Mouse (Mus musculus): ENCODE results near the gene Bach2. TPM values are rescaled to one million over a fixed set of nuclear protein-coding genes. Genes with fewer than 3 reads are reported as not detected.

The Bach2 gene
- polyA plus RNA-seq, 1 experiment from 2014 or later = 2.4 TPM

GRCm38 (mm10) chr4:32439974-32440739 lies 201.6 kb downstream of the Bach2 start:
- Histone ChIP-seq H3K36me3 (ENCODE audit: control insufficient read depth, insufficient read depth, low read length) (no peaks in the 10 kb centered on the region), H3K4me1 (ENCODE audit: control insufficient read depth, insufficient read depth, low read length) (no peaks in the 10 kb centered on the region), H3K4me3 (ENCODE audit: low read length) (no peak overlapping the region), H3K9me3 (ENCODE audit: control insufficient read depth, low read length) (no peaks in the 10 kb centered on the region), H3K9ac (ENCODE audit: low read depth, low read length) (no peak overlapping the region), H3K27me3 (replicated peaks; ENCODE audit: control insufficient read depth, insufficient read depth, low read length) (no peaks in the 10 kb centered on the region), H3K4me2 (ENCODE audit: low read depth, low read length) (no peak overlapping the region), H3K27ac (ENCODE audit: low read length) (no peak overlapping the region)
- ATAC-seq = no peak
- 84% methylated on average over 11 of the region's 11 CpGs for WGBS

GRCm38 (mm10) chr4:32440740-32441072 lies 202.1 kb downstream of the Bach2 start:
- no peaks in the 10 kb centered on the region for H3K36me3 ChIP-seq (ENCODE audit: control insufficient read depth, insufficient read depth, low read length)
- no peaks in the 10 kb centered on the region for H3K27me3 ChIP-seq (replicated peaks; ENCODE audit: control insufficient read depth, insufficient read depth, low read length)
- ATAC-seq = no peak
- H3K27ac ChIP-seq (ENCODE audit: low read length) = no peak overlapping the region
- H3K4me2 ChIP-seq (ENCODE audit: low read depth, low read length) = no peak overlapping the region
- no peak overlapping the region for H3K4me3 ChIP-seq (ENCODE audit: low read length)
- no peaks in the 10 kb centered on the region for H3K4me1 ChIP-seq (ENCODE audit: control insufficient read depth, insufficient read depth, low read length)
- H3K9me3 ChIP-seq (ENCODE audit: control insufficient read depth, low read length) = no peaks in the 10 kb centered on the region
- 84% methylated on average over 6 of the region's 6 CpGs for WGBS
- H3K9ac ChIP-seq (ENCODE audit: low read depth, low read length) = no peak overlapping the region

GRCm38 (mm10) chr4:32444671-32445196 lies 206.1 kb downstream of the Bach2 start:
- Histone ChIP-seq H3K27me3 (replicated peaks; ENCODE audit: control insufficient read depth, insufficient read depth, low read length) (no peaks in the 10 kb centered on the region), H3K4me1 (ENCODE audit: control insufficient read depth, insufficient read depth, low read length) (no peaks in the 10 kb centered on the region), H3K27ac (ENCODE audit: low read length) (no peak overlapping the region), H3K36me3 (ENCODE audit: control insufficient read depth, insufficient read depth, low read length) (no peaks in the 10 kb centered on the region), H3K9ac (ENCODE audit: low read depth, low read length) (no peak overlapping the region), H3K9me3 (ENCODE audit: control insufficient read depth, low read length) (no peaks in the 10 kb centered on the region), H3K4me2 (ENCODE audit: low read depth, low read length) (no peak overlapping the region), H3K4me3 (ENCODE audit: low read length) (no peak overlapping the region)
- ATAC-seq = no peak
- WGBS = 89% methylated on average over 1 of the region's 1 CpGs

- Histone ChIP-seq H3K27ac (ENCODE audit: low read length) (no peak overlapping the region), H3K9me3 (ENCODE audit: control insufficient read depth, low read length) (no peaks in the 10 kb centered on the region)
- 88% methylated on average over 3 of the region's 3 CpGs for WGBS
Measured at GRCm38 (mm10) chr4:32447850-32448249, 209.2 kb downstream of the Bach2 start.

GRCm38 (mm10) chr4:32461986-32462385 lies 223.4 kb downstream of the Bach2 start:
- Histone ChIP-seq H3K4me1 (ENCODE audit: control insufficient read depth, insufficient read depth, low read length) (no peaks in the 10 kb centered on the region), H3K27me3 (replicated peaks; ENCODE audit: control insufficient read depth, insufficient read depth, low read length) (no peaks in the 10 kb centered on the region), H3K9ac (ENCODE audit: low read depth, low read length) (no peak overlapping the region), H3K27ac (ENCODE audit: low read length) (no peak overlapping the region), H3K4me3 (ENCODE audit: low read length) (no peak overlapping the region), H3K4me2 (ENCODE audit: low read depth, low read length) (no peak overlapping the region), H3K9me3 (ENCODE audit: control insufficient read depth, low read length) (no peaks in the 10 kb centered on the region), H3K36me3 (ENCODE audit: control insufficient read depth, insufficient read depth, low read length) (no peaks in the 10 kb centered on the region)
- 78% methylated on average over 7 of the region's 7 CpGs for WGBS
- ATAC-seq = no peak

More at GRCm38 (mm10) chr4:32447850-32448249, 209.2 kb downstream of the Bach2 start:
- Histone ChIP-seq H3K9ac (ENCODE audit: low read depth, low read length) (no peak overlapping the region), H3K36me3 (ENCODE audit: control insufficient read depth, insufficient read depth, low read length) (no peaks in the 10 kb centered on the region), H3K4me3 (ENCODE audit: low read length) (no peak overlapping the region), H3K27me3 (replicated peaks; ENCODE audit: control insufficient read depth, insufficient read depth, low read length) (no peaks in the 10 kb centered on the region), H3K4me2 (ENCODE audit: low read depth, low read length) (no peak overlapping the region), H3K4me1 (ENCODE audit: control insufficient read depth, insufficient read depth, low read length) (no peaks in the 10 kb centered on the region)
- no peak for ATAC-seq

- ATAC-seq = no peak
- Histone ChIP-seq H3K27me3 (replicated peaks; ENCODE audit: control insufficient read depth, insufficient read depth, low read length) (no peaks in the 10 kb centered on the region), H3K9ac (ENCODE audit: low read depth, low read length) (no peak overlapping the region), H3K4me3 (ENCODE audit: low read length) (no peak overlapping the region), H3K9me3 (ENCODE audit: control insufficient read depth, low read length) (no peaks in the 10 kb centered on the region), H3K4me2 (ENCODE audit: low read depth, low read length) (no peak overlapping the region), H3K36me3 (ENCODE audit: control insufficient read depth, insufficient read depth, low read length) (no peaks in the 10 kb centered on the region), H3K4me1 (ENCODE audit: control insufficient read depth, insufficient read depth, low read length) (no peaks in the 10 kb centered on the region), H3K27ac (ENCODE audit: low read length) (no peak overlapping the region)
- WGBS = 76% methylated on average over 6 of the region's 6 CpGs
Measured at GRCm38 (mm10) chr4:32463065-32463464, 224.5 kb downstream of the Bach2 start.

- 0 out of 2 replicates have a peak, but pooled peaks cover 2% of the 10 kb centered on the region for H3K9me3 ChIP-seq (ENCODE audit: control insufficient read depth, low read length)
- no peak overlapping the region for H3K9ac ChIP-seq (ENCODE audit: low read depth, low read length)
Measured at GRCm38 (mm10) chr4:32464540-32464939, 225.9 kb downstream of the Bach2 start.

GRCm38 (mm10) chr4:32466031-32466430 lies 227.4 kb downstream of the Bach2 start:
- Histone ChIP-seq H3K27ac (ENCODE audit: low read length) (no peak overlapping the region), H3K36me3 (ENCODE audit: control insufficient read depth, insufficient read depth, low read length) (no peaks in the 10 kb centered on the region), H3K9ac (ENCODE audit: low read depth, low read length) (no peak overlapping the region), H3K4me1 (ENCODE audit: control insufficient read depth, insufficient read depth, low read length) (no peaks in the 10 kb centered on the region), H3K27me3 (replicated peaks; ENCODE audit: control insufficient read depth, insufficient read depth, low read length) (no peaks in the 10 kb centered on the region), H3K4me3 (ENCODE audit: low read length) (no peak overlapping the region), H3K4me2 (ENCODE audit: low read depth, low read length) (no peak overlapping the region), H3K9me3 (ENCODE audit: control insufficient read depth, low read length) (0 out of 2 replicates have a peak, but pooled peaks cover 5% of the 10 kb centered on the region)
- WGBS = 71% methylated on average over 8 of the region's 8 CpGs
- ATAC-seq = no peak

More at GRCm38 (mm10) chr4:32464540-32464939, 225.9 kb downstream of the Bach2 start:
- H3K4me3 ChIP-seq (ENCODE audit: low read length) = no peak overlapping the region
- no peak overlapping the region for H3K4me2 ChIP-seq (ENCODE audit: low read depth, low read length)
- no peaks in the 10 kb centered on the region for H3K36me3 ChIP-seq (ENCODE audit: control insufficient read depth, insufficient read depth, low read length)
- ATAC-seq = no peak
- no peak overlapping the region for H3K27ac ChIP-seq (ENCODE audit: low read length)
- 62% methylated on average over 6 of the region's 6 CpGs for WGBS
- H3K27me3 ChIP-seq (replicated peaks; ENCODE audit: control insufficient read depth, insufficient read depth, low read length) = no peaks in the 10 kb centered on the region
- no peaks in the 10 kb centered on the region for H3K4me1 ChIP-seq (ENCODE audit: control insufficient read depth, insufficient read depth, low read length)

- Histone ChIP-seq H3K4me3 (ENCODE audit: low read length) (no peak overlapping the region), H3K36me3 (ENCODE audit: control insufficient read depth, insufficient read depth, low read length) (no peaks in the 10 kb centered on the region), H3K27ac (ENCODE audit: low read length) (no peak overlapping the region), H3K9ac (ENCODE audit: low read depth, low read length) (no peak overlapping the region), H3K27me3 (replicated peaks; ENCODE audit: control insufficient read depth, insufficient read depth, low read length) (no peaks in the 10 kb centered on the region), H3K4me1 (ENCODE audit: control insufficient read depth, insufficient read depth, low read length) (0 out of 2 replicates have a peak, but pooled peaks cover 2% of the 10 kb centered on the region), H3K4me2 (ENCODE audit: low read depth, low read length) (no peak overlapping the region), H3K9me3 (ENCODE audit: control insufficient read depth, low read length) (no peaks in the 10 kb centered on the region)
- ATAC-seq = no peak
- WGBS = 84% methylated on average over 6 of the region's 6 CpGs
Measured at GRCm38 (mm10) chr4:32477977-32478660, 239.5 kb downstream of the Bach2 start.
